Mouse (Mus musculus) small intestine, adult 2 months (tissue): ENCODE measurements around the gene Ap1s1.

Experiments used
- CTCF ChIP-seq: fragments of 200-500 bp; IDR thresholded peaks from 2 replicates; pipeline ENCODE4 v1.5.1; 2012; ENCODE audit warnings: low read depth, mild to moderate bottlenecking, control low read depth, inconsistent platforms, low read length, moderate library complexity, mixed read lengths; ENCODE audit not compliant: insufficient replicate concordance, insufficient read length; ENCODE audit errors: extremely low read depth
- POLR2A ChIP-seq: fragments of 200-500 bp; IDR thresholded peaks from 2 replicates; pipeline ENCODE4 v1.6.1; 2012; ENCODE audit warnings: low read depth, mild to moderate bottlenecking, control low read depth, inconsistent platforms, low read length, moderate library complexity

- TF ChIP-seq POLR2A (no peak), CTCF (no peak)
These were observed 16.7 kb upstream of the Ap1s1 start for GRCm38 (mm10) chr5:137062601-137063000.
